Mouse (Mus musculus) hindlimb bud, embryonic 11.5 days (tissue): ENCODE results near the gene Gpld1.
"Not testable (repeated sequence)": the region's sequence is repeated elsewhere in the genome, so short reads cannot be mapped to it uniquely, and the experiment has no call there.

ENCODE experiments used
- DNase-seq: peaks from one replicate; pipeline ENCODE4 v3.0.0-alpha.2; 2012; ENCODE audit warnings: low read depth, low spot score; ENCODE audit errors: extremely low spot score

Gpld1 gene

GRCm38 (mm10) chr13:24945567-24945966 is 2.6 kb downstream of the Gpld1 start:
- no peak for DNase-seq

GRCm38 (mm10) chr13:24947158-24947557 is 4.2 kb downstream of the Gpld1 start:
- DNase-seq, result no peak

- DNase-seq, result no peak
Measured at GRCm38 (mm10) chr13:24948870-24949269, 5.9 kb downstream of the Gpld1 start.

- no peak for DNase-seq
Measured at GRCm38 (mm10) chr13:24952659-24953058, 9.7 kb downstream of the Gpld1 start.

- DNase-seq, result no peak
Measured at GRCm38 (mm10) chr13:24955091-24955490, 12.1 kb downstream of the Gpld1 start.

GRCm38 (mm10) chr13:24955500-24955899 is 12.5 kb downstream of the Gpld1 start:
- no peak for DNase-seq

- DNase-seq, result no peak
Measured at GRCm38 (mm10) chr13:24958671-24959070, 15.7 kb downstream of the Gpld1 start.

GRCm38 (mm10) chr13:24960084-24960483 is 17.1 kb downstream of the Gpld1 start:
- no peak for DNase-seq

- no peak for DNase-seq
Measured at GRCm38 (mm10) chr13:24962119-24962518, 19.2 kb downstream of the Gpld1 start.

GRCm38 (mm10) chr13:24965130-24965845 is 22.3 kb downstream of the Gpld1 start:
- no peak for DNase-seq

GRCm38 (mm10) chr13:24965846-24966201 is 22.9 kb downstream of the Gpld1 start:
- no peak for DNase-seq

GRCm38 (mm10) chr13:24971776-24972175 is 28.8 kb downstream of the Gpld1 start:
- not testable (repeated sequence) for DNase-seq

- DNase-seq, result no peak
Measured at GRCm38 (mm10) chr13:24976384-24976783, 33.4 kb downstream of the Gpld1 start.

GRCm38 (mm10) chr13:24977820-24978342 is 34.9 kb downstream of the Gpld1 start:
- DNase-seq, result no peak

- no peak for DNase-seq
Measured at GRCm38 (mm10) chr13:24981031-24981430, 38.1 kb downstream of the Gpld1 start.

- DNase-seq, result no peak
Measured at GRCm38 (mm10) chr13:24985435-24985834, 42.5 kb downstream of the Gpld1 start.

GRCm38 (mm10) chr13:24988391-24988790 is 45.4 kb downstream of the Gpld1 start:
- no peak for DNase-seq

- no peak for DNase-seq
Measured at GRCm38 (mm10) chr13:24989006-24989405, 46.1 kb downstream of the Gpld1 start.

GRCm38 (mm10) chr13:24993160-24993559 is 50.2 kb downstream of the Gpld1 start:
- DNase-seq, result no peak

GRCm38 (mm10) chr13:24999538-24999937 is 56.6 kb downstream of the Gpld1 start:
- DNase-seq, result no peak

- DNase-seq, result no peak
Measured at GRCm38 (mm10) chr13:25002965-25003364, 60.0 kb downstream of the Gpld1 start.

GRCm38 (mm10) chr13:25007115-25007514 is 64.2 kb downstream of the Gpld1 start:
- no peak for DNase-seq

- no peak for DNase-seq
Measured at GRCm38 (mm10) chr13:25018316-25018715, 75.4 kb downstream of the Gpld1 start.
